Mouse (Mus musculus): ENCODE data around the gene Klhl23.

GRCm38 (mm10) chr2:69773331-69773730 lies 48.4 kb upstream of the Klhl23 start:
- TF ChIP-seq POLR2A (IDR thresholded peaks at IDR 0.05; ENCODE audit: low read depth, low read length): no peak
- no peak for TF ChIP-seq CTCF (IDR thresholded peaks at IDR 0.05; ENCODE audit: borderline replicate concordance, insufficient read depth, low read length)

All from embryonic fibroblast, embryonic 13.5 days (primary cell).